Mouse (Mus musculus) cerebellum, adult 8-10 months (tissue): ENCODE measurements around the gene Dscaml1.

Experiments used
- DNase-seq: peaks from one replicate; pipeline ENCODE4 v3.0.0; 2022

Gene Dscaml1

GRCm38 (mm10) chr9:45517993-45518705, 91.7 kb downstream of the Dscaml1 start:
- peak; percentile 56 for DNase-seq

- no peak for DNase-seq
Measured at GRCm38 (mm10) chr9:45519841-45520240, 93.4 kb downstream of the Dscaml1 start.

GRCm38 (mm10) chr9:45522866-45523265, 96.4 kb downstream of the Dscaml1 start:
- DNase-seq: no peak

- no peak for DNase-seq
Measured at GRCm38 (mm10) chr9:45524505-45524904, 98.1 kb downstream of the Dscaml1 start.

GRCm38 (mm10) chr9:45533253-45533652, 106.8 kb downstream of the Dscaml1 start:
- DNase-seq: no peak

- no peak for DNase-seq
Measured at GRCm38 (mm10) chr9:45534472-45534988, 108.1 kb downstream of the Dscaml1 start.

- DNase-seq: no peak
Measured at GRCm38 (mm10) chr9:45537649-45538048, 111.2 kb downstream of the Dscaml1 start.

GRCm38 (mm10) chr9:45539265-45540044, 113.0 kb downstream of the Dscaml1 start:
- DNase-seq: peak; percentile 56

GRCm38 (mm10) chr9:45546024-45546638, 119.7 kb downstream of the Dscaml1 start:
- no peak for DNase-seq

GRCm38 (mm10) chr9:45546902-45547578, 120.6 kb downstream of the Dscaml1 start:
- DNase-seq: no peak

- DNase-seq: no peak
Measured at GRCm38 (mm10) chr9:45549796-45550195, 123.4 kb downstream of the Dscaml1 start.

- DNase-seq: peak; percentile 33
Measured at GRCm38 (mm10) chr9:45550210-45550609, 123.8 kb downstream of the Dscaml1 start.

GRCm38 (mm10) chr9:45550662-45551061, 124.2 kb downstream of the Dscaml1 start:
- DNase-seq: peak; percentile 78

GRCm38 (mm10) chr9:45555036-45555826, 128.8 kb downstream of the Dscaml1 start:
- no peak for DNase-seq

GRCm38 (mm10) chr9:45556882-45557281, 130.5 kb downstream of the Dscaml1 start:
- DNase-seq: no peak

GRCm38 (mm10) chr9:45560987-45561386, 134.6 kb downstream of the Dscaml1 start:
- DNase-seq: peak; percentile 43

- DNase-seq: no peak
Measured at GRCm38 (mm10) chr9:45566843-45567578, 140.6 kb downstream of the Dscaml1 start.

- DNase-seq: no peak
Measured at GRCm38 (mm10) chr9:45569680-45570079, 143.3 kb downstream of the Dscaml1 start.

GRCm38 (mm10) chr9:45570346-45570745, 143.9 kb downstream of the Dscaml1 start:
- no peak for DNase-seq

- DNase-seq: no peak
Measured at GRCm38 (mm10) chr9:45572787-45573492, 146.5 kb downstream of the Dscaml1 start.

- no peak for DNase-seq
Measured at GRCm38 (mm10) chr9:45573493-45573815, 147.0 kb downstream of the Dscaml1 start.
